Mouse (Mus musculus): Measurements from ENCODE around the gene Btnl10. TPM values are rescaled to one million over a fixed set of nuclear protein-coding genes. Genes with fewer than 3 reads are reported as not detected.

Btnl10 gene
- total RNA-seq, 2 experiments from 2014 or later: not detected

DNA sequence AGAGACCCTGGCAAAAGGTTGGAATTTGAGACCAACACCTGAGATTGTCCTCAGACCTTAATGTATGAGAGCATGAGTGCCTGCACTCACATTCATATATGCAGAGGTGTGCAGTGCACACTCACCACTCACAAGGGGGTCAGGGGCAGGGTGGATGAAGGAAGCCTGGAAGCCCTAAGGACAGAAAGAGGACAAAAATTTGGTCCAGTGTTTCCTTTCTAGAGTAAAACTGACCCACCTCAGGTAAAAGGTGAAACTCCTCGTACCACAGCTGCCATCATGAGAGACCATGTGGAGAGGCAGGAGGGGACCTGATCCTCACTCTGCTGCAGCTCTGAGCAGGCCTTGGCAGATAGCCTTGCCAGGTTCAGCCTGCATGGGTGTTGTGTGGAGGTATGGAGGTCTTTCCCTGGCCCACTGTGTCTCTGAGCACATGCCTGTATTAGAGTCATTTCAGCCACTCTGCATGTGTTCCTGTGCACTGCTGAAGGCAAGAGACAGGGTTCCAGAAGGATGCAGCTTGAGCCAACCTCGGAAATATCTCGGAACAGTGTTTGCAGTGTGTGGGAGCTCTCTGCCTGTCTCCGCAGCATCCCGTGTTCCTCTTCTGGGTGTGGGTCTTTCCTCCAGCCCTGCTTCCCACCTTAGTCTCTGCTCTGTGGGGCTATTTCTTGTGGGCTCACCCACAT lies 39.7 kb downstream of the Btnl10 start:
- no peak for DNase-seq
- intact Hi-C loops (cut with DNase I): no loop called here

DNA sequence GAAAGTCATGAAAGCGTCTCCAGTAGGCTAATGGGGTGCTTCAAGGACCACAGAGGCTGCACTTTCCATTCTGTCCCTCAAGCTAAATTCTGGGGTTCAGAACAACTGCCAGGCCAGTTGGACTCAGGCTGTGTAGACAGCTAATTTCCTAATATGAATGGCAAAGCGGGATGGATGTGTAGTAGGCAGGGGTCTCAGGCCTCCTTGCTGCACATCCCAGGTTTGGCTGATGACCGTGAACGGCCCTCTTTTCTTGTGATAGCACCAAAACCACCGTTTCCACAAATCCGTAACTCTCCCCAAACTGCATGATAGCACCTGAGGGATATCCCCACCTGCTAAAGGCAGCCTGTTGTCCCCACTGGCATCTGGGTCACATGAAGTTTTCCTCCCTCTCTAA lies 40.8 kb downstream of the Btnl10 start:
- DNase-seq: no peak
- intact Hi-C loops (cut with DNase I): no loop called here

DNA sequence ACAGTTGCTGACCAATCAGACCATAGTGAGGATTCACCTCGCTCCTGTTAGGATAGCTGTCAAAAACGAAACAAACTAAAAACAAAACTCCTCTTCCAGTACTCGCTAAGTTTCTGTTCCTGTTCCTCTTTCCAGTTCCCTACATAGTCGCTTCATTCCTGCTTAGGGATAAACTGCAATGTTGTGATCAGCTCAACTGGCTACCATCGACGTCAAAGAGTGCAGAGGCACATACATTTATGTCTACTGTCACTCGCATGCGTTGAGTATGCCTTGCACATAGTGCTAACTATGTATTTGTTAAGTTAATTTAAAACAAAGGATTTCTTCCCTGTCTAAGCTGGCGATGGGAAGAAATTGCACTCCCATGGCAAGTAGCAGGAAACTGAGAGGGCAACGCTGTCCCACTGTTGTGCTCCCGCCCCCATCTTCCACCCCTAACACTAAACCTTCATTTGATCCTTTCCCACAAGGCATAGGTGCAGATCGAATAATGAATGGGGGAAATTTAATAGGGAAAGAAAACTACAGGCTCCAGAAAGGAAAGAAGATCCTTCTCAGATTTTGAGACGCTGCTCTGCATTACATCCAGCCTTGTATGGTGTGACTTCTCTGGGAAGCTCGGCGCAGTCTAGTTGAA lies 41.6 kb downstream of the Btnl10 start:
- intact Hi-C loops (cut with DNase I): no loop called here
- no peak for DNase-seq

DNA sequence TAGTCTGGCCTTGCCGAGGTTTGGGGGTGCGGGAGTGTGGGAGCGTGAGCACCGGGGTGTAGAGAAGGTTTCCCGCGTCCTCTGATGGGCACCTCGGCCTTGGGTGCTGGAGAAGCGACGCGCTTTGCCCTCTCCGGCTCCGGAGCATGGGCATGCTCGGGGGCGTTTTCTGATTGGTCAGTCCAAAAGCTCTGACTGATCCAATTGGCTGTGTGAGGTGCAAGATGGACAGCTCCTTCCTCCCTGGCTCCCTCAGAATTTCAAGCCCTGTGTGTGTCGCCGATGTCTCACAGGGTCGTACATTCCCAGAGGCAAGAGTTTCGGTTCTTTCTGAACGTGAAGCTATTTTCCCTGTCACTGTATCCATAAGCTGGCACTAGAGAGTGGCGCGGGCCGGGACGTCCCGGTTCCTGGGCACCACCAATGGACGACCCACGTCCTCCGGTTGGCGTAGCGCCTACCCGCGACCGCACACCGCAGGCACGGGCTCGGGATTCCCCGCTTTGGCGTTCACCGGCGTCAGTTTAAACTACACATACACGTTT lies 42.3 kb downstream of the Btnl10 start:
- DNase-seq: peak in 1 of 2 experiments; percentile 49
- intact Hi-C loops (cut with DNase I): no loop called here

DNA sequence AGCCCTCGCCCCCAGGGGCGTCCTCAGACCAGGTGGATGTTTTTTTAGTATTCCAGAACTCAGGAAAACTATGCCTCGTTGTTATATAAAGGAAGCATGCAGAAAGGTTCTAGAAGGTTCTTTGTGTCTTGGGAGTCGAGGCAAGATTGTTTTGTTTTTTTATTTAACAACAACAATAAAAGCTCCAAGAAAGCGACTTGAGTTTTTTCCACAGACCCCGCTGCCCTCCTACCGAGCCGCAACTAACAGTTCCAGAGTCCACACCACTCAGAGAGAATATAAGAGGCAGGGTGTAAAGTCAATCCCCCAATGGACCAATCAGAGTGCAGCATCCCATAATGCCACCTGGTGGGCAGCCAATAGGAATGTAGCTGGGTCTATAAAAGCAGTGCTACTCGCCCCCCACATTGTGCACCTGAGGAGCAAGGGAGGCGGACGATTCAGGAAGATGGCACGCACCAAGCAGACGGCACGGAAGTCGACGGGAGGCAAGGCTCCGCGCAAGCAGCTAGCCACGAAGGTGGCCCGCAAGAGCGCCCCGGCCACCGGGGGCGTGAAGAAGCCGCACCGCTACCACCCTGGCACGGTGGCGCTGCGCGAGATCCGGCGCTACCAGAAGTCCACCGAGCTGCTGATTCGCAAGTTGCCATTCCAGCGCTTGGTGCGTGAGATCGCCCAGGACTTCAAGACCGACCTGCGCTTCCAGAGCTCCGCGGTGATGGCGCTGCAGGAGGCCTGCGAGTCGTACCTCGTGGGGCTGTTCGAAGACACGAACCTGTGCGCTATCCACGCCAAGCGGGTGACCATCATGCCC lies 43.9 kb downstream of the Btnl10 start:
- DNase-seq: no peak
- intact Hi-C loops (cut with DNase I): no loop called here

DNA sequence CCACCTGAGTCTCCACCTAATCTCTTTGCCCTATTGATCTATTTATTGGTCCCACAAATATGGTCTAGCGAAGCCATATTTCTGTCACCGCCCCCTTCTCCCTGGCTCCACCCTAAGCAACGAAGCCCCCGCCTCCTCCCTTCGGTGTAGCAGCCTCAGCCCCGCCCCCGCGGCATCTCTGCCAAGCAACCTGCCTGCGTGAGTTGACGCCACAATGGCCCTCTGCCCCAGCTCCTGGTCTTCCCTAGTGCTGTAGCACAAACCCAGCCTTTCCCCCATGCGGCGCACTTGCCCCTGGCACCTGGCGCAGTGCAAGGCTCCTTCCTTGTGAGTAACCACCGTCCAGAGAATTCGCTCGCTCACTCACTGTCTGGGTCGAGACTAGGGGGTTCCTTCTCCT lies 45.8 kb downstream of the Btnl10 start:
- no peak for DNase-seq
- intact Hi-C loops (cut with DNase I): no loop called here

DNA sequence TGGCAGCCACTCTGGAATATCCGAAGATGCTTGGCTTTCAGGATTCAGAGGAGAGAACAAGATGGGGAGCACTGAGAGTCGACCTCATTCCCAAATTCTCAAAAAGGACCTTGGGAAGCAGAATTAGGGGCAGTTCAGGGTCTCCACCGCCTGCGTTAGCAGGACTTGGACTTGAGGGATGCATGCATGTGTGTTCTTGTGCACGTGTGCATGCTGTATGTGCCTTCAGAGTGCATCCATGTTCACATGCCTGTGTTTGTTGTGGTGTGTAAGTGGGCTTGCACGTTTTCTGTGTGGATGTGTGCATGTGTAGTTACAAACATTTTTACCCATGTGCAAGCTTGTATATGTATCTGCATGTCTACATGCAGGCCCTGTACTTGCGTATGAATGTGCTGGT lies 46.5 kb downstream of the Btnl10 start:
- DNase-seq: no peak
- intact Hi-C loops (cut with DNase I): no loop called here

DNA sequence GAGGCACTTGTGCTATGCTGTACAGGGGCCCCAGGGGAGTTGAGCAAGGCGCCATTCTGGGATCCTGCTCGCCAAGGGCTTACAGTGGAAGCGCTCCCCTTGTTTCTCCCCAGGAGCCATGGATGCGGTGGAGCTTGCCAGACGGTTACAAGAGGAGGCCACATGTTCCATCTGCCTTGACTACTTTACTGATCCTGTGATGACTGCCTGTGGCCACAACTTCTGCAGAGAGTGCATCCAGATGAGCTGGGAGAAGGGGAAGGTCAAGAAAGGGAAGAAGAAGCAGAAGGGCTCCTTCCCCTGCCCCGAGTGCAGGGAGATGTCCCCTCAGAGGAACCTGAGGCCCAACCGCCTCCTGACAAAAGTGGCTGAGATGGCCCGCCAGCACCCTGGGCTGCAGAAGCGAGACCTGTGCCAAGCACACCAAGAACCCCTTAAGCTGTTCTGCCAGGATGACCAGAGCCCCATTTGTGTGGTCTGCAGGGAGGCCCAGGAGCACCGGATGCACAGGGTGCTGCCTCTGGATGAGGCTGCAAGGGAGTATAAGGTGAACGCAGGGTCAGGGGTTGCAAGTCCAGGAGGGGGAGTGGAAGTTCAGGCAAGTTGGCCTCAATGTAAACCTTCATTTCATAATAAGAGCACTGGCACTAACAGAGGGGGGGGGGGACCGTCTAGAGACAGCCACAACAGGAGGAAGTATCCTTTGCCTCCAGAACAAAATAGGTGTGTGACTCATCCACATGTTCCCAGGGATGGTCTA lies 47.5 kb downstream of the Btnl10 start:
- intact Hi-C loops (cut with DNase I): no loop called here
- DNase-seq: no peak

DNA sequence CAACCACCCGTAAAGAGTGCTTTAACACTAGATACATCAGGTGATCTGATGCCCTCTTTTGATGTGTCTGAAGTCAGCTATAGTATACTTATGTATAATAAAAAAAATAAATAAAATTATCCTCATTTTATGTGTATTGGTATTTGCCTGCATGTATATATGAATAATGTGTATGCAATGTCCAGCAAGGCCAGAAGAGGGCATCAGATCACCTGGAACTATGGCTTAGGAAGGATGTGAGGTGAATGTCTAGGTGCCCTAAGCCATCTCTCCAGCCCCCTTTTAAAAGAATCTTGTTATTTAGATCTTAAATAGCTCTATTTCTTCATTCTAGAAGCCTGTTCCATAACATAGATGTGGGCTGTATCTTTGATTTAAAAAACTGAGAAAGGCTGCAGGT lies 49.6 kb downstream of the Btnl10 start:
- no peak for DNase-seq
- intact Hi-C loops (cut with DNase I): no loop called here

DNA sequence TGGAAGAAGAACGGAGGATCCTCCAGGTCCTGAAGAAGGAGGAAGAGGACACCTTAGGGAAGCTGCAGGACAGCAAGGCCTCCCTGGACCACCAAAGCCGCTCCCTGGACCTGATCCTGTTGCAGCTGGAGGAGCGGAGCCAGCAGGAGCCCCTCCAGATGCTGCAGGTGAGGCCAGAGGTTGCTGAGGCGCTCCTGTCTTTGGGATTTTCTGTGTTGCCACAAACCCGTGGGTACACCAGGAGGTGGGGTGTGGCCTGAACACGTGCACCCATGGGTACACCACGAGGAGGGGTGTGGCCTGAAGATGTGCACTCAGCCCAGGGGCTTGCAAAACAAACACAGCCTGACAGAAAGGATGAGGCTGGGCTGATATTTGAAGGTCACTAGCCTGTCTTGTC lies 50.8 kb downstream of the Btnl10 start:
- intact Hi-C loops (cut with DNase I): no loop called here
- no peak for DNase-seq

DNA sequence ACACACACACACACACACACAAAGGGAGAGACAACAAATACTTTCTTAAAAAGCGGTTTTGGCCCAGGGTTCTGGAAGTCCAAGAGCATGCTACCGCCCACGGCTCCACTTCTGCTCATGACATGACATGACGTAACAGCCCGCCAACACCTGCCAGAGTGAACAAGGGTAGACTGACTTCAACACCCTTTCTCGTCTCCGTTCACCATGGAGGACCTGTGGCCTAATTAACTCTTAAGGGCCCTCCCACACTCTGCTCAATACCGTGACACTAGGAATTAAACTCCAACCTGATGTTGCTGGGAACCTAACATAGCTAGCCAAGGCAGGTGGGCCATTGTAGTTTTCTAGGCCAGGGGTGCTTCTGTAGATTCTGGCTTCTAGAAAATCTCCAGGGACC lies 51.3 kb downstream of the Btnl10 start:
- DNase-seq: no peak
- intact Hi-C loops (cut with DNase I): no loop called here

DNA sequence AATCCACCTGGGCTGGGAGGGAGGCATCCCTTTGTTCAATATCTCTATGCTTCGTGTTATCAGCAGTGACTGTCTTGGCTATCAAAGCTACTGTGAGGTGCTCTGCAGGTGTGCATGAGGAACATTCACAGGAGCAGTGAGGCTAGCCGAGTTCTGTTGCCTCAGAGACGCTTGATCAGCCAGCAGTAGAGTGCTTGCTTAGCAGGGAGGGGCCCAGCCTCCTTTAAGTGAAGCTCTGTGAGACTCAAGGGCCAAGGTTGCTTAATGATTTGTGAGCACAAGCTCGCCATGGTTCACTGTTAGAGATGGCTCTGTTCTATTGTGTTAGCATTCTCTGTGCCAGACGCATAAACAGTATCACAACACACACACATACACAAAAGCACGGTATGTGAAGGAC lies 52.0 kb downstream of the Btnl10 start:
- DNase-seq: no peak
- intact Hi-C loops (cut with DNase I): no loop called here

DNA sequence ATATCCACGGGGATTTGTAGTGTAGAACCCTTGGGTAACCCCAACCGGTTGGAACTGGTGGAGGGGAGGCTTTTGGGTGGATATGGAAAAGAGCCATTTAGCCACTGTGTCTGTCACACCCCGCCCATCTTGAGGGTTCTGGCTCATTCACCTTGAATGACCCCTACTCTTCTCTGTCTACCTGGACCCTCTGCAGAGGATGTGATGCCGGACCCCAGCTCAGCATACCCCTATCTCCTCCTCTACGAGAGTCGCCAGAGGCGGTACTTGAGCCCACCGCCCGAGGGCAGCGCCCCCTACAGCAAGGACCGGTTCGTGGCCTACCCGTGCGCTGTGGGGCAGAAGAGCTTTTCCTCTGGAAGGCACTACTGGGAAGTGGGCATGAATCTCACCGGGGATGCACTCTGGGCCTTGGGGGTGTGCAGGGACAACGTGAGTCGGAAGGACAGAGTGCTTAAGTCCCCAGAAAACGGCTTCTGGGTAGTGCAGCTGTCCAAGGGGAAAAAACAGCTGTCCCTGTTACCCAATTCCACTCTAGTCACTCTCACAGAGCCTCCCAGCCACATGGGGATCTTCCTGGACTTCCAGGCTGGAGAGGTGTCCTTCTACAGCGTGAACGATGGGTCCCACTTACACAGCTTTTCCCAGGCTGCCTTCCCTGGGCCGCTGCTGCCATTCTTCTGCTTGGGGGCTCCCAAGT lies 53.3 kb downstream of the Btnl10 start:
- intact Hi-C loops (cut with DNase I): no loop called here
- DNase-seq: no peak

DNA sequence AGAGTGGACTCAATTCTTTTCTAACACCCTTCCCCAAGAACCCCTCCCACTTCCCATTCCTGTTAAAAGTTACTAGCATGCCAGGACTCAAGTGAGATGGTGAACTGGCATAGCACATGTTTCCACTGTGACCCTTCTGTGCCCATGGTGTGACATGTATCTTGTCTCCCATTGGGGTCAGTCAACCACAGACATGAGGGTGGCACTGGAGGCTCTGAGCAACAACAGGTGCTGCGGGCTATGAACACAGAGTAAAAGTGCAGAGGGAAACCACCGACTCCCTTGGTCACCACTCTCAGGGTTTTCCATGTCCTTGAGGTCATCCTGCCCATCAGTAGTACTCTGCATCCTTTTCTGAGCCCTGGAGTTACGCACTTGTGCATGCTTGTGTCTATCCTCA lies 54.1 kb downstream of the Btnl10 start:
- intact Hi-C loops (cut with DNase I): no loop called here
- DNase-seq: no peak

DNA sequence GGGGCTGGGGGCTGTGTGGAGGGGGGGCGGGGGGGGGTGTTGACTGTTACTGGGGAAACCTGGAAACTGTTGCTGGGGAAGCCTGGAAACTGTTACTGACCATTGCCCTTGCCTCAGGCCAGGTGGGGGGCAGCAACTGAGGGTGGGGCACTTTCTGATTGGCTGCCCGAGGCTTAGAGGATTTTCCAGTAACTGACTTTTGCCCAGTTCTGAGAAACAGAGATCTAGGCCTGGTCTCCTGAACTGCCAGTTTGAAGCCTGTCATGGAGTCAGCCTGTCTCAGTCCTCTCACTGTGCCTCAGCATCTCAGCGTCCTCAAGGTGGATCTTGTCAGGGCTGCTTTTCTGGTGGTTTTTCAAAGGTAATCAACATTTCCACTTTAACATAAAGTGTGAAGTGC lies 56.7 kb downstream of the Btnl10 start:
- intact Hi-C loops (cut with DNase I): no loop called here
- no peak for DNase-seq

Small RNAs within 50 kb of the gene (microRNA-seq; reads per million reads assigned to microRNA genes)
- 0 to 0.74 reads per million in 2 experiments for gene Gm44313

Other genes starting within 250 kb of the Btnl10 start
- not detected for gene Olfr320, start 236.8 kb upstream of the Btnl10 start, total RNA-seq (2021)
- not detected for gene Olfr319, start 218.7 kb upstream of the Btnl10 start, total RNA-seq (2021)
- not detected for gene Olfr318, start 193.9 kb upstream of the Btnl10 start, total RNA-seq (2021)
- gene Olfr317, start 178.7 kb upstream of the Btnl10 start, total RNA-seq (2021): not detected
- gene Olfr316, start 165.2 kb upstream of the Btnl10 start, total RNA-seq (2021): not detected
- not detected for gene Olfr315, start 144.7 kb upstream of the Btnl10 start, total RNA-seq (2021)
- not detected for gene Olfr314, start 135.0 kb upstream of the Btnl10 start, total RNA-seq (2021)
- not detected for gene Fam183b, start 115.9 kb upstream of the Btnl10 start, total RNA-seq (2021)
- not detected for gene Olfr313, start 102.9 kb upstream of the Btnl10 start, total RNA-seq (2021)
- gene Olfr312, start 88.7 kb upstream of the Btnl10 start, total RNA-seq (2021): not detected
- gene Olfr311, start 78.7 kb upstream of the Btnl10 start, total RNA-seq (2021): not detected
- gene Gm12258, start 70.8 kb upstream of the Btnl10 start, total RNA-seq (2021): 1 to 10 TPM in 1 of 2 experiments, under 1 TPM in 1; 0.69 to 1.1 TPM
- gene 2810021J22Rik, start 50.7 kb upstream of the Btnl10 start, total RNA-seq (2021): 1 to 10 TPM in 1 of 2 experiments, under 1 TPM in 1; 0.74 to 1.2 TPM
- gene Zfp39, start 13.7 kb upstream of the Btnl10 start, total RNA-seq (2021): 1 to 10 TPM; 2.0 to 3.2 TPM
- 10 to 100 TPM; 86.9 to 96.5 TPM for gene Rnf187, start 21.0 kb downstream of the Btnl10 start, total RNA-seq (2021)
- gene Hist3h2ba, start 31.0 kb downstream of the Btnl10 start, total RNA-seq (2021): 1 to 10 TPM; 1.1 to 1.5 TPM
- 10 to 100 TPM in 1 of 2 experiments, 1 to 10 TPM in 1; 9.5 to 10.5 TPM for gene Hist3h2a, start 36.8 kb downstream of the Btnl10 start, total RNA-seq (2021)
- under 1 TPM; 0.13 to 0.17 TPM for gene Trim17, start 36.8 kb downstream of the Btnl10 start, total RNA-seq (2021)
- gene Trim11, start 60.2 kb downstream of the Btnl10 start, total RNA-seq (2021): 1 to 10 TPM; 5.6 to 7.4 TPM
- gene Obscn, start 218.5 kb downstream of the Btnl10 start, total RNA-seq (2021): 1,000 to 10,000 TPM; 1,369 to 1,614 TPM
- 10 to 100 TPM in 1 of 2 experiments, 1 to 10 TPM in 1; 7.4 to 10.4 TPM for gene Iba57, start 245.8 kb downstream of the Btnl10 start, total RNA-seq (2021)

All from gastrocnemius, postnatal 36 days (tissue).